Mouse (Mus musculus) intestine, embryonic 15.5 days (tissue): ENCODE data around the gene Mthfd1l. TPM values are rescaled to one million over a fixed set of nuclear protein-coding genes. Genes with fewer than 3 reads are reported as not detected.

Experiments used
- ATAC-seq: fragments of 200-750 bp; cut with Nextera tagmentation; 2 replicates; pipeline ENCODE4 v1.8.0; 2017; ENCODE audit warnings: moderate TSS enrichment, moderate library complexity
- H3K27ac ChIP-seq: fragments of 300-500 bp; sonication (generic); 2 replicates; pipeline ENCODE4 v1.5.1; 2015; ENCODE audit warnings: mild to moderate bottlenecking, inconsistent platforms
- H3K27me3 ChIP-seq: fragments of 300-500 bp; sonication (generic); replicated peaks from 2 replicates; pipeline ENCODE4 v1.6.1; 2015; ENCODE audit warnings: inconsistent platforms
- H3K36me3 ChIP-seq: fragments of 300-500 bp; sonication (generic); 2 replicates; pipeline ENCODE4 v1.6.1; 2015; ENCODE audit warnings: inconsistent platforms
- H3K4me1 ChIP-seq: fragments of 300-500 bp; sonication (generic); replicated peaks from 2 replicates; pipeline ENCODE4 v1.6.1; 2015; ENCODE audit warnings: inconsistent platforms
- H3K4me2 ChIP-seq: fragments of 300-500 bp; sonication (generic); replicated peaks from 2 replicates; pipeline ENCODE4 v1.6.1; 2015; ENCODE audit warnings: mild to moderate bottlenecking, inconsistent platforms
- H3K4me3 ChIP-seq: fragments of 300-500 bp; sonication (generic); replicated peaks from 2 replicates; pipeline ENCODE4 v1.5.1; 2015; ENCODE audit warnings: inconsistent platforms
- H3K9ac ChIP-seq: fragments of 300-500 bp; sonication (generic); 2 replicates; pipeline ENCODE4 v1.6.1; 2015; ENCODE audit warnings: inconsistent platforms
- H3K9me3 ChIP-seq: fragments of 300-500 bp; sonication (generic); 2 replicates; pipeline ENCODE4 v1.6.1; 2016; ENCODE audit warnings: inconsistent platforms
- WGBS: fragments of 180-500 bp; shearing (Covaris S2); methylation state at CpG from one replicate; pipeline ENCODE4 v1.1.7; 2015; 5-methylcytosine and 5-hydroxymethylcytosine counted together
- polyA plus RNA-seq: library from polyadenylated mRNA; unstranded; fragments of >200 nt; fragmentation: Nextera tagmentation; extraction: Ambion mirVana; gene quantifications from 2 replicates; pipeline ENCODE4 v1.2.1, GENCODE M21; 2015

Gene Mthfd1l
- polyA plus RNA-seq, 1 experiment from 2014 or later, result 21.7 TPM

DNA sequence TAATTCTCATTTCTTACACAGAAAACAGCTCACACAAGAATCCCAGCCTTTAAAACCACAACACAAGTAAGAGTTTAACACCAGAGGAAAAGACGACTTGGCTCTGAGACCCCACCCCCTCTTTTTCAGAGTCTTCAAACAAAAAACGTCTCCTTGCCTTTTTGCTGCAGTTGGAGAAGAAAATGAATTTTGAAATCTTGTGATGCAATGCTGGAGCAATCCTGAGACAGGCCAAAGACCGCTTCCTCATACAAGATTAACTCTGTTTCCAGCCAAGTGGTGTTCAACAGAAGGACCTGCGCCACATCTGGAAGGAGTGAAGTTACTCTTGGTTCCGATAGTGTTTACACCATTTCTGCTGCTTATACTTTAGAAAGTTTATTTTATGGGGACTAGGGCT, 182.6 kb downstream of the Mthfd1l start:
- Histone ChIP-seq H3K4me2 (no peak overlapping the region), H3K27me3 (no peaks in the 10 kb centered on the region), H3K9me3 (no peaks in the 10 kb centered on the region), H3K4me3 (no peak overlapping the region), H3K9ac (no peak overlapping the region), H3K4me1 (peaks cover 12% of the 10 kb centered on the region), H3K36me3 (no peaks in the 10 kb centered on the region), H3K27ac (no peak overlapping the region)
- ATAC-seq, result no peak
- WGBS, result 37% methylated on average over 5 of the region's 5 CpGs

DNA sequence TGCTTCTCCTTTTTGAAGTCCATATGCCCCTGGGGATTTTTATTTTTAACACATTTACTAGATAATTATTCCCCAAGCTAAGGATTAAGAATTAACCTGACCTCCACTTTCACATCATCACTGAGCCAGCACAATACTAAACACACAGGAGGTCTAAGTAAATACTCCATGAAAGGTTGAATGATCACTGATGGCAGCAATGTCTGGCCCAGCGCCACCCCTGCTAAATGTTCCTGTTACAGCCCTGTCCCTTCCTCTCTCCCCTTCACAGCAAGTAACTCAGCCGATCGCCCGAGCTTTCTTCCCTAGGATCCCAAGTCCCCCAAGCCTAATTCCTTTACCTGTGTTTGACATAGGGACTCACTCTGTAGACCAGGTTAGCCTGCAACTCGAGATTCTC, 185.6 kb downstream of the Mthfd1l start:
- H3K4me2 ChIP-seq, result no peak overlapping the region
- H3K9me3 ChIP-seq, result no peaks in the 10 kb centered on the region
- peaks cover 16% of the 10 kb centered on the region for H3K4me1 ChIP-seq
- 39% methylated on average over 5 of the region's 5 CpGs for WGBS
- no peak overlapping the region for H3K9ac ChIP-seq
- no peaks in the 10 kb centered on the region for H3K36me3 ChIP-seq
- H3K27ac ChIP-seq, result peak overlapping the region; percentile 1
- ATAC-seq, result 0 out of 2 replicates have a peak, but pooled peaks have one; percentile 30
- H3K27me3 ChIP-seq, result no peaks in the 10 kb centered on the region
- no peak overlapping the region for H3K4me3 ChIP-seq

DNA sequence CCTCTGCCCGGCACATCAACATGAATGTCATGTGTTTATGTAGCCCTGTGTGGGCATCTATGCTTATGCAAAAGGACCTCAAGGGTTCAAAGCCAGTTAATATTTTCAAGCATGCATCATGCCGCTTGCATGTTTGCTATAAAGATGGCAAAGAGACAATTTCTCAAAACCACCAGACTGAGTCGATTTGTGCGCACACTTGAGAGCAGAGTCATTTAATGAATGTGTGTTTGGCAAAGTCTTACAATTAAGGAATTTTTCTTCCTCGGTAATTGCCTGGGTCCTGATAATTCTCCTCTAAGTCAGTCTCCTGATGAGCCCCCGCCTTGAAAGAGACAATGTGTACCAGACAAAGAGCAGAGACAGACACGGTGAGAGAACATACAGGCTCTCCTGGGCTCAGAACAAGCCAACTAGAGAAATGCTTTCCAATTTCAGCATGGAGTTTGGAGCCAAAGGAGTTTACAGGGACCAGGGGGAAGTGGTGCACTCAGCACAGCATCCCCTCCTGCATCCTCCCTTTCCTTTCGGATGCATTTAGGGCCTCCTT, 186.7 kb downstream of the Mthfd1l start:
- no peak overlapping the region for H3K4me2 ChIP-seq

DNA sequence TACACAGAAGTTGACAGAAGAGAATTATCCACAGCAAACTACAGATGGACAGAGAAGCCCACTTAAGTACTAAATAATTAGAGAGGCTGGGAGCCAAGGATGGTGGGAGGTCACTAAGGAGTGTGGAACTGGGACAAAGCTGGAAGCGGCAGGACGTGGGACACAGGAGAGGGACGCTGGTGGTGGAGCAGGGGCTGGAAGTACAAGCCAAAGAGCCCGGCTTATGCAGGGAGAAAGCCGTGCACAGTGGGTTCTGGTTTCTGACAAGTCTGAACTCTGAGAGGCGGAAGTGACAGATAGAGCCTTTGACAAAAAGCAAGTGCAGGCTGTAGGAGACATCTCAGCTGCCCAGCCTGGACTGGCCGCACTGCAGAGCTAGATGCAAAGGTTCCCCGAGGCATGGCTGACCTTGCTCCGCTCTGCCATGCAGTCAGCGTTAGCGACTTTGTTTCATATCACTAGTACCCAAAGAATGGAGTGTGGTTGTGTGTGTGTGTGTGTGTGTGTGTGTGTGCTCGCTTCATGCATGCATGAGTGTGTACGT, 187.4 kb downstream of the Mthfd1l start:
- H3K4me1 ChIP-seq, result peaks cover 19% of the 10 kb centered on the region
- WGBS, result 48% methylated on average over 13 of the region's 13 CpGs
- H3K27ac ChIP-seq, result peak overlapping the region; percentile 71
- H3K4me3 ChIP-seq, result no peak overlapping the region
- no peaks in the 10 kb centered on the region for H3K27me3 ChIP-seq
- 0 out of 2 replicates have a peak overlapping the region, but pooled peaks have one; percentile 14 for H3K4me2 ChIP-seq
- peak; percentile 40; the same call in 1 of the 2 replicates for ATAC-seq
- H3K9ac ChIP-seq, result no peak overlapping the region
- H3K36me3 ChIP-seq, result no peaks in the 10 kb centered on the region
- no peaks in the 10 kb centered on the region for H3K9me3 ChIP-seq

More for the DNA sequence above, 186.7 kb downstream of the Mthfd1l start:
- Histone ChIP-seq H3K36me3 (no peaks in the 10 kb centered on the region), H3K9ac (no peak overlapping the region), H3K27me3 (no peaks in the 10 kb centered on the region), H3K9me3 (no peaks in the 10 kb centered on the region), H3K27ac (peak overlapping the region; percentile 59; the same call in 1 of the 2 replicates), H3K4me1 (peaks cover 19% of the 10 kb centered on the region), H3K4me3 (no peak overlapping the region)
- WGBS, result 48% methylated on average over 8 of the region's 8 CpGs
- ATAC-seq, result peak; percentile 39; the same call in 1 of the 2 replicates

DNA sequence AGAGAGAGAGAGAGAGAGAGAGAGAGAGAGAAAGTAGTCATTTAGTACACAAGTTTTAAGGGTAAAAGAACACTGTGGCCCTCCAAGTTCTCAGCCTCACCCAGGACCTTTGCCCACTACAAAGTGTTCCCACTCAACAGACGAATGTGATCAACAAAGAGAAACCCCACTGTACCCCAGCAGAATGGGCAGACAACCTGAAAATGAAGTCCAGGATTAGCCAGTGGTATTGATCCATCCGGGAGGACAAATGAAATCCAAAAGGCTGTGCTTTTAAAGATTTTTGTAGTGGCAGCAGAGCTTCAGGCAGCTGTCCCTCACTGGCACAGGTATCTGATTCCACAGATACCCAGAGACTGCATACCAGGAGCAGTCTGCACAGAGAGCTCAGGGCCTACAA, 189.1 kb downstream of the Mthfd1l start:
- ATAC-seq, result no peak
- no peaks in the 10 kb centered on the region for H3K27me3 ChIP-seq
- 78% methylated on average over 2 of the region's 2 CpGs for WGBS
- H3K4me2 ChIP-seq, result no peak overlapping the region
- peaks cover 19% of the 10 kb centered on the region for H3K4me1 ChIP-seq
- no peak overlapping the region for H3K4me3 ChIP-seq
- no peak overlapping the region for H3K9ac ChIP-seq
- no peaks in the 10 kb centered on the region for H3K9me3 ChIP-seq
- no peaks in the 10 kb centered on the region for H3K36me3 ChIP-seq
- H3K27ac ChIP-seq, result no peak overlapping the region

DNA sequence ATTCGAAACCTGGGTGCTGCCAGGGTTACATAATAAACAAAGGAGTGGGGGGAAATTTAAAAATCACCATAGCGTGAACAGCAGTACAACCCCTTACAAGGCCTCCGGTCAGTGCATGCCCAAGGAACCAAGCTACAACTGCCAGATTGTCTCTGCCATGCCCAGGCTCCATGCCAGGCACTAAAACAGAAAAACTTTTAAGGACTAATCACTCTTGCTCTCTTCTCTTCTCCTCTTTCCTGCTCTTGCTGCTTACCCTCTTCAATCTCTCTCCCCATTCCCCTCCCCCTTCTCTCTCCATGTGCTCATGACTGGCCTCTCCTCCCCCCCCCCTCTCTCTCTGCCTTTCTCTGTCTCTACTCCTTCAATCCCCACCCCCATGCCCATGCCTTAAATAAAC, 190.1 kb downstream of the Mthfd1l start:
- 48% methylated on average over 3 of the region's 3 CpGs for WGBS
- Histone ChIP-seq H3K4me2 (no peak overlapping the region), H3K4me1 (peaks cover 19% of the 10 kb centered on the region), H3K9me3 (no peaks in the 10 kb centered on the region), H3K36me3 (no peaks in the 10 kb centered on the region), H3K27me3 (no peaks in the 10 kb centered on the region), H3K27ac (0 out of 2 replicates have a peak overlapping the region, but pooled peaks have one; percentile 9), H3K4me3 (no peak overlapping the region), H3K9ac (no peak overlapping the region)
- ATAC-seq, result no peak

DNA sequence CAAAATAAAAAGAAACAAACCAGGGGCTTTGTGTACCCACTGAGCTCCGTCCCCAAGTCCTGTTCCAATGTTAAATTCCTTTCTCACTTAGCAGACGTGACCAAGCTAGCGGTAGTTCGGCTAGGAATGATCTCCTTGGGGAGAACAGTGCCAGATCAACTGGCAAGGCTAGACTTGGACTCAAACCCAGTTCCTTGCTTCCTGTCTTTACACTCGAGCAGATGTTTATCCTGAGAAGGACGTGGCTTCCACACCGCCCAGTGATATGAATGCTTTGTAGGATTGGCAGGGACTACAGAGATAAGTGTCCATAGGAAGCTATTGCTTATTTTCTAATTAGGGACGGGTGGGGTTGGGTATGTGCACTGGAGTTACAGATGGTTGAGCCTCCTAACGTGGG, 191.8 kb downstream of the Mthfd1l start:
- Histone ChIP-seq H3K27me3 (no peaks in the 10 kb centered on the region), H3K9me3 (no peaks in the 10 kb centered on the region), H3K4me3 (no peak overlapping the region), H3K4me1 (peaks cover 14% of the 10 kb centered on the region), H3K36me3 (no peaks in the 10 kb centered on the region), H3K27ac (no peak overlapping the region), H3K4me2 (no peak overlapping the region), H3K9ac (no peak overlapping the region)
- WGBS, result 84% methylated on average over 9 of the region's 9 CpGs
- no peak for ATAC-seq

DNA sequence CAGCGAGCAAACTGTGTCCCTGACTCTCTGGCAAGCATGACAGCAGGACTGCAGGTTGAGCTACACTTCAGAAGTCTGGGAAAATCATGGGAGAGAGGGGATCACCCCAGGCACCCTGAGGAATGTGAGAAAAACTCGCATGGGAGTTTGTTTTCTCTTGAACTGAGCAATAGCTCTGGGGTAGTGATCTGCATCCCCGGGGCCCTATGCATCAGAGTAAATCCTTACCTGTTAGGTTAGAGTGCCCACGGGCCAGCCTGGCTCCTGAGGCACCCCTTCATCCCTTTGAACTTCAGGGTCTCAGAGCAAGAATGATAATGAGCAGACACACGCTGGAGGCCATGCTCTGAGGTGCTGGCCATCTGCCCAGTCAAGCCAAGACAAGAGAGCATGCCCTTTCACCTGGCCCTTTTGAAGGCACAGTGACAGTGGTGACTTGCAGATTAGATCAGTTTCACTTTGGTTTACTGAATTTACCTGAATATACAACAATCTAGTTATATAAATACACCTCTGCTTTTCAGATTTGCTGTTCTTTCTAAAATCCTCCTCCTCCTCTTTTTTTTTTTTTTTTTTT, 195.4 kb downstream of the Mthfd1l start:
- ATAC-seq, result no peak
- Histone ChIP-seq H3K4me3 (no peak overlapping the region), H3K27me3 (no peaks in the 10 kb centered on the region), H3K9ac (no peak overlapping the region), H3K36me3 (no peaks in the 10 kb centered on the region), H3K9me3 (no peaks in the 10 kb centered on the region), H3K4me1 (peaks cover 4% of the 10 kb centered on the region; the same call in 1 of the 2 replicates), H3K4me2 (no peak overlapping the region), H3K27ac (0 out of 2 replicates have a peak overlapping the region, but pooled peaks have one; percentile 32)
- 25% methylated on average over 5 of the region's 5 CpGs for WGBS

DNA sequence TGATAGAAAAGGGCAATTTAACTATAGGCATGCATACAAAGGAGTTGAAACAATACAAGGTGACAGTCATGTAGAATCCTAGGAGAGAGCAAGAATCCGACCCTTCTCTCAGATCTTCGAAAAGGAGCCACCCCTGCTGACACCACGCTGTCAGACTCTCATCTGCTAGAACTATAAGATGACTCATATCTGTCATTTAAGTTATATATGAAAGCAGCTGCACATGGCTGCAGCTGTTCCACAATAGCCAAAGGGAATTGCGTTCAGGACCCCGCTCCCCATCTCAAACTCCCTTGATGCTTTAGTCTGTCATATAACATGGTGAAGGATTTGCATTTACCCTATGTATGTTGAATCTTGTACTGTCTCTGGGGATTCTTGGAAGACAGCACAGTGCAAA, 201.3 kb downstream of the Mthfd1l start:
- 60% methylated on average over 5 of the region's 5 CpGs for WGBS
- Histone ChIP-seq H3K9me3 (no peaks in the 10 kb centered on the region), H3K4me2 (no peak overlapping the region), H3K27me3 (no peaks in the 10 kb centered on the region), H3K9ac (no peak overlapping the region), H3K4me3 (no peak overlapping the region), H3K27ac (no peak overlapping the region), H3K4me1 (0 out of 2 replicates have a peak, but pooled peaks cover 5% of the 10 kb centered on the region), H3K36me3 (no peaks in the 10 kb centered on the region)
- no peak for ATAC-seq

DNA sequence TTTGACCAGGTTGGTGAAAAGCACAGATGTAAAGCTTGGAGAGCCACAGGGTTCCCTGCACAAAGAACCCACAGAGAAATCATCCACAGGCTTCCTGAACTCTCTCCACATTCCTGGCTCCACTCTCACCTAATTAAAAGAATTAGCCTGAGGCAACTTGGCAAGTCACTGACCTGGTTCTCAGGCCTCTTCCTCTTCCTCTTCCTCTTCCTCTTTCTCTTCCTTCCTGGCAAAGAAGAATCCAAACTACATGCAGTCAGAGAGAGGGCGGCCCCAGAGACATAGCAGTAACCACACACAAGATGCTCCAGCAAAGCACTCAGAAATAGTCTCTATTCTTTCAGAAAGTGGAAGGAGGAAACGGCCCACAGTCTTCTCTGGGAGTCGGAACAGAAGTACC, 201.8 kb downstream of the Mthfd1l start:
- ATAC-seq, result no peak

DNA sequence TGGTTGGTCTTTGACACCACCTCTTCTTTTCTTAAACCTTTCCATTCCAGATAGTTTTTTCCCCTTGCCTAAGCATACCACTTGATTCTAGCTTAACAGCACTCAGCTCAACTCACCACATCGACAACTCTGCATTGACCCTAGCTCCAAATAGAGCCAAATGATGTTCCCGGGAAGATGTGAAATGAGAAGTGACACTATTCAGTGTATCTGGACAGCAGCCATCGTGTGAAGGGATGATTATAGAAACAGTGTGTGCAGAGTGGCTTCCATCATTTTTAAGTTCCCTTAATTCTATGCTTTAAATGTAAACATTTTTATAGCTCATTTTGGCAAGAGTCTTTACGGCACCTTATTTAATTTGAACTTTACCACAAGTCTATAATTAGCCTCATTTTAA, 204.4 kb downstream of the Mthfd1l start:
- 0 out of 2 replicates have a peak, but pooled peaks cover 5% of the 10 kb centered on the region for H3K4me1 ChIP-seq
- ATAC-seq, result peak; percentile 30; the same call in 1 of the 2 replicates
- H3K27ac ChIP-seq, result no peak overlapping the region
- WGBS, result 50% methylated on average over 4 of the region's 4 CpGs
- no peaks in the 10 kb centered on the region for H3K9me3 ChIP-seq
- no peaks in the 10 kb centered on the region for H3K27me3 ChIP-seq
- H3K4me3 ChIP-seq, result no peak overlapping the region
- no peak overlapping the region for H3K9ac ChIP-seq
- no peaks in the 10 kb centered on the region for H3K36me3 ChIP-seq
- no peak overlapping the region for H3K4me2 ChIP-seq

More for the DNA sequence above, 201.8 kb downstream of the Mthfd1l start:
- H3K36me3 ChIP-seq, result no peaks in the 10 kb centered on the region
- H3K9me3 ChIP-seq, result no peaks in the 10 kb centered on the region
- H3K27me3 ChIP-seq, result no peaks in the 10 kb centered on the region
- H3K4me2 ChIP-seq, result no peak overlapping the region
- H3K9ac ChIP-seq, result no peak overlapping the region
- H3K4me1 ChIP-seq, result 0 out of 2 replicates have a peak, but pooled peaks cover 5% of the 10 kb centered on the region
- no peak overlapping the region for H3K27ac ChIP-seq
- H3K4me3 ChIP-seq, result no peak overlapping the region
- 73% methylated on average over 3 of the region's 3 CpGs for WGBS

DNA sequence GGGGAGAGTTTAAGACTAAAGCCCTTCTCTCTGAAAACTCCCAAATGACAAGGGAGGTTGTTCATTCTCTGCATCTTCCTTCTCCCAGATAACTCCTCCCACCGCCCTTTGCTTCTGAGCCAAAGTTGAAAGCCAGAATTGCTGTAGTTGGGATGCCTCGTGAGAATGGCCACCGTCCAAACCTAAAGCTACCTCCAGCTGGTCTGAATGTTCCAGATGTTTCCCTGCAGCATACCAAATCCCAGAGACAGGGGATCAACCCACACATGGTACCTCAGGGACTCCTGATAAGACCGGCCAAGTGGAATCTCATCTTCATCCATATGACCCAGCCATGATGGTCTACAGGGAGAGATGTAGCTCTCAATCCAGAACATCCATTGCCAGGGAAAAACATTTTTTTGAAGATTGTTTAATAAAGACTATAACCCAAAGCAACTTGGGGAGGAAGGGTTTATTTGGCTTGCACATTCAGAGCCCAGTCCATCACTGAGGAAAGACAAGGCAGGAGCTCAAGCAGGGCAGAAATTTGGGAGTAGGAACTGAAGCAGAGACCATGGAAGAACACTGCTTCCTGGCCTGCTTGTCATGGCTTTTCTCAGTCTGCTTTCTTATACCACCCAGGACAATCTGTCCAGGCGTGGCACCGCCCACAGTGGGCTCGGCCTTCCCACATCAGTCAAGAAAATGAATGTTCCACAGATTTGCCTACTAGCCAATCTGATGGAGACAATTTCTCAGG, 206.3 kb downstream of the Mthfd1l start:
- Histone ChIP-seq H3K9ac (no peak overlapping the region), H3K36me3 (no peaks in the 10 kb centered on the region), H3K4me1 (0 out of 2 replicates have a peak, but pooled peaks cover 5% of the 10 kb centered on the region), H3K4me2 (no peak overlapping the region), H3K4me3 (no peak overlapping the region), H3K9me3 (no peaks in the 10 kb centered on the region), H3K27ac (no peak overlapping the region), H3K27me3 (no peaks in the 10 kb centered on the region)
- 71% methylated on average over 7 of the region's 7 CpGs for WGBS
- ATAC-seq, result peak; percentile 37; the same call in 1 of the 2 replicates
